Mouse (Mus musculus): ENCODE measurements around the gene Sorcs2. TPM values are rescaled to one million over a fixed set of nuclear protein-coding genes. Genes with fewer than 3 reads are reported as not detected.
A peak's percentile ranks its signal among the peaks of the same experiment; 100 is the strongest.

Sorcs2 gene
- polyA plus RNA-seq, 1 experiment from 2014 or later: 12.8 TPM

GRCm38 (mm10) chr5:36086931-36087330 lies 311.0 kb downstream of the Sorcs2 start:
- no peak for ATAC-seq (replicated peaks; ENCODE audit: low FRiP score, low TSS enrichment, low read depth)
- Histone ChIP-seq H3K4me1 (replicated peaks; ENCODE audit: control insufficient read depth, insufficient read depth, low read length) (no peaks in the 10 kb centered on the region), H3K27ac (ENCODE audit: low read depth) (no peak overlapping the region), H3K36me3 (ENCODE audit: control insufficient read depth, insufficient read depth, low read length) (no peaks in the 10 kb centered on the region), H3K9me3 (ENCODE audit: control insufficient read depth, low read length) (no peaks in the 10 kb centered on the region), H3K4me2 (ENCODE audit: low read length) (no peak overlapping the region), H3K9ac (ENCODE audit: low read length) (no peak overlapping the region), H3K27me3 (replicated peaks; ENCODE audit: control insufficient read depth, insufficient read depth, low read length) (no peaks in the 10 kb centered on the region), H3K4me3 (ENCODE audit: low read depth, low read length) (no peak overlapping the region)
- DNase-seq (ENCODE audit: low spot score): no peak
- 88% methylated on average over 5 of the region's 5 CpGs for WGBS

DNA sequence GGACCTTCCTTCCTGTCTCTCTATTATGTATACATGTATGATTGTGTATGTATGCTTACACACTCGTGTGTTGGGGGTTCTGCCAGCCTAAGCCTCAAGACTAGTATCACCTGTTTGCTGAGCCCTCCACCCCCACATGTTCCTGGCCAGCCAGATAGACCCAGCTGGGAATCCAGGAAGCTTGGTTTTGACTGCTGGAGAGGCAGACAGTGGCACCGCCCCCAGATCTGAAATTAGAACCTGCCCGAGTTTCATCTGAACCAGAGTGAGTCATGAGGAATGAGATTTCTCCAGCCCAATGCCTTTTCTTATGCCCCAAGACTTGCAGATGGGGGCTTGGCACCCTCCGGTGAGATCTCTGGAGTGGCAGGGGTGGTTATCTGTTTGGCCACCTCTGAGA lies 312.3 kb downstream of the Sorcs2 start:
- no peaks in the 10 kb centered on the region for H3K4me1 ChIP-seq (replicated peaks; ENCODE audit: control insufficient read depth, insufficient read depth, low read length)
- H3K27ac ChIP-seq (ENCODE audit: low read depth): no peak overlapping the region
- no peaks in the 10 kb centered on the region for H3K36me3 ChIP-seq (ENCODE audit: control insufficient read depth, insufficient read depth, low read length)
- no peak for DNase-seq (ENCODE audit: low spot score)
- no peak overlapping the region for H3K9ac ChIP-seq (ENCODE audit: low read length)
- no peak for ATAC-seq (replicated peaks; ENCODE audit: low FRiP score, low TSS enrichment, low read depth)
- no peak overlapping the region for H3K4me2 ChIP-seq (ENCODE audit: low read length)
- H3K27me3 ChIP-seq (replicated peaks; ENCODE audit: control insufficient read depth, insufficient read depth, low read length): no peaks in the 10 kb centered on the region
- 64% methylated on average over 4 of the region's 4 CpGs for WGBS
- no peak overlapping the region for H3K4me3 ChIP-seq (ENCODE audit: low read depth, low read length)
- H3K9me3 ChIP-seq (ENCODE audit: control insufficient read depth, low read length): no peaks in the 10 kb centered on the region

- no peaks in the 10 kb centered on the region for H3K36me3 ChIP-seq (ENCODE audit: control insufficient read depth, insufficient read depth, low read length)
- ATAC-seq (replicated peaks; ENCODE audit: low FRiP score, low TSS enrichment, low read depth): no peak
- no peak overlapping the region for H3K27ac ChIP-seq (ENCODE audit: low read depth)
- DNase-seq (ENCODE audit: low spot score): no peak
- 86% methylated on average over 9 of the region's 9 CpGs for WGBS
- no peak overlapping the region for H3K9ac ChIP-seq (ENCODE audit: low read length)
- H3K9me3 ChIP-seq (ENCODE audit: control insufficient read depth, low read length): no peaks in the 10 kb centered on the region
- H3K4me1 ChIP-seq (replicated peaks; ENCODE audit: control insufficient read depth, insufficient read depth, low read length): no peaks in the 10 kb centered on the region
- no peak overlapping the region for H3K4me3 ChIP-seq (ENCODE audit: low read depth, low read length)
- no peaks in the 10 kb centered on the region for H3K27me3 ChIP-seq (replicated peaks; ENCODE audit: control insufficient read depth, insufficient read depth, low read length)
- no peak overlapping the region for H3K4me2 ChIP-seq (ENCODE audit: low read length)
These were observed 313.9 kb downstream of the Sorcs2 start for GRCm38 (mm10) chr5:36083869-36084565.

DNA sequence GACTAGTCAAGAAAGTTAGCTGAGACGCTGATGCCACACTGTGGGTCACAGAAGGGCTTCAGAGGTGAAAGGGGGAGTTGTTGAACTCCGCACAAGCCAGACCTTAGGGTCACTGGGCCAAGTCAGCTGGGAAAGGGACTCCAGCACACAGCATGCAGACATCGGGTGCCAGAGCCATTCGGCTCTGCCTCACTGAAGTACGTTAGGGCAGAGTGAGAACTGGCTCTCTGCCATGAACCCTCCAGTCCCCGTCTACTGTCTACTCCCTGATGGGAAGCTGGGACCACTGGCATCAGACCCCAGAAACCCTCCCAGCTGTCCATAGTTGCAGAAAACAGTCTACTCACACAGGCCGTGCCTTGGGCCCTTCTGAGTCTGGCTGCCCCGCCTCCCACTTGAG lies 316.9 kb downstream of the Sorcs2 start:
- no peak for DNase-seq (ENCODE audit: low spot score)
- WGBS: 74% methylated on average over 8 of the region's 8 CpGs
- H3K4me2 ChIP-seq (ENCODE audit: low read length): no peak overlapping the region
- no peaks in the 10 kb centered on the region for H3K4me1 ChIP-seq (replicated peaks; ENCODE audit: control insufficient read depth, insufficient read depth, low read length)
- no peaks in the 10 kb centered on the region for H3K36me3 ChIP-seq (ENCODE audit: control insufficient read depth, insufficient read depth, low read length)
- no peak overlapping the region for H3K9ac ChIP-seq (ENCODE audit: low read length)
- H3K27ac ChIP-seq (ENCODE audit: low read depth): no peak overlapping the region
- H3K9me3 ChIP-seq (ENCODE audit: control insufficient read depth, low read length): no peaks in the 10 kb centered on the region
- H3K4me3 ChIP-seq (ENCODE audit: low read depth, low read length): no peak overlapping the region
- no peak for ATAC-seq (replicated peaks; ENCODE audit: low FRiP score, low TSS enrichment, low read depth)
- no peaks in the 10 kb centered on the region for H3K27me3 ChIP-seq (replicated peaks; ENCODE audit: control insufficient read depth, insufficient read depth, low read length)

DNA sequence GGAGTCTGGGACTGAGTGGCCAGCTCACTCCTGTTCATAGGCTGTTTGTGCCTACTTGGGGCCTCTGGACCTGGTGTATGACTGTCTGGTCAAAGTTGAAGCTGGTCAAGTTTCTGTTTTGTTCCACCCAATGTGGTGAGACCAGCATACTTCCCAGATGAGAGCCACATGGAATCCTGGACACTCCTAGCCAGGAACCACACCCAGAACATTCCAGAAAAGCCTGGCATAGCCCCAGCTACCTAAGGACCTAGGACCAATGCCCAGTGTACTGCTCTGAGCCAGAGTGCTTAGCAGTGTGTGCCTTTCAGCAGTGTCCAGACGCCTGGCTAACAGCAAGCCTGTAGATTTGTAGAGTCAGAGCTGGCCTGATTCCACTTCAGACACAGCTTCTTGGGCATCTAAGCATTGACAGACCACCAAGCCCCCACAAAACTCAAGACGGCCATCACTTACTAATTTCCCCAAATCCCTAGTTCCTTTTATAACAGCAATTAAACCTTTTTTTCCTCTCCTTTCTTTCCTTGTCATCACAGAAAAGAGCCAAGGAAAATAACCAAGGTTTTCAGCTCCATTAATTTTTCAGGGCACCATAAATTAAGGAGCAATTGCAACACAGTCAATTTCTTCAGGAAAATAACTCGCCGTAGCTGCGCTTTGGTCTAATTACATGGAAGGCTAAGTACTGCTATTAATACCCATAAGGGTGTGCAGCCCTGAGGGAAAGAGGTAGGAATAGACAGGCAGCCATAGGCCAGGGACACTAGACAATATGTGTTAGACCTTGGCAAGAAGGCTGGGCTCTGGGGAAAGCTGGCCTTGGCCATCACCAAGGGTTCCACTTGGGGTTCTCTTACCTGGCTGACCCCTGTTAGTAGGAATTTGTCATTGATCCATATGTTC lies 322.5 kb downstream of the Sorcs2 start:
- Histone ChIP-seq H3K4me1 (replicated peaks; ENCODE audit: control insufficient read depth, insufficient read depth, low read length) (no peaks in the 10 kb centered on the region), H3K9ac (ENCODE audit: low read length) (no peak overlapping the region), H3K36me3 (ENCODE audit: control insufficient read depth, insufficient read depth, low read length) (no peaks in the 10 kb centered on the region), H3K4me3 (ENCODE audit: low read depth, low read length) (no peak overlapping the region), H3K27ac (ENCODE audit: low read depth) (no peak overlapping the region), H3K9me3 (ENCODE audit: control insufficient read depth, low read length) (no peaks in the 10 kb centered on the region), H3K27me3 (replicated peaks; ENCODE audit: control insufficient read depth, insufficient read depth, low read length) (no peaks in the 10 kb centered on the region), H3K4me2 (ENCODE audit: low read length) (no peak overlapping the region)
- DNase-seq (ENCODE audit: low spot score) (no peak), ATAC-seq (replicated peaks; ENCODE audit: low FRiP score, low TSS enrichment, low read depth) (no peak)
- 89% methylated on average over 5 of the region's 5 CpGs for WGBS

DNA sequence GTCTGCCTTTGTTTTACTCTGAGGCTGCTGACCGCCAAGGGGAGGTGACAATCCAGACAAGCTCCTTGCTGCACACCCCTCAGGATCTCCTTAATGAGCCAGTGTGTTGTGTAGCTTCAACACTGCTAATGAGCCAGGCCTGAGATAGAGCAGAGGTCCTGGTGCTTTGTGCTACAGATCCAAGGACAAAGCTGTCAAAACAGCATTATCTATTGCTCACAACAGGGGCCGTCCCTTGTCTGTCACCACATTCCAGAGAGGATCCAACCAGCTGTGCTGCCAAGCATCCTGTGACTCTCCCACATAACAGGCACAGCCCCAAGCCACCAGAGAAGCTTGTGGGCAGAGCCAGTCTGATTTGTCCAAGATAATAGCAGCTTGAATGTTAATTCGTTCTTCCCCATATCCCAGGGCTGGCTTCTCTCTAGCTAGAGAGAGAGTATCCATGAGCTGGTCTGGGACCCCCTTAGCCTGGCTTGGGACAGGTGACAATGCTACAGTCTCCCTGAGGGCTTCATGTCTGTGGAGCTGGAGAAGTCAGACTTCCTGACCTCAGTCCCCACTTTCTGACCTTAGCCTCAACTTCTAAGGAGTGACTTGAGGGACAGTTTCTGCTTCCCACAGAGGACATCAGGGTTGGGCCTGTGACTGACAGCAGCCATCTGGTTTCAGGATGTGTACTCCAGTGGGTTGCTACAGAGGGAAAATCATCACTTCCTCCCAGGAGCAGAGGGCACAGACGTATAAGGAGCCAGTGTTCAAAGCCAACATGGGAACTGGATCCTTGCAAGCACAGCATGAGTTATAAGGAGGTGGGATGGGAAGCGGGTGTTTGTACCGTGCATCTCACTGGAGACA lies 328.2 kb downstream of the Sorcs2 start:
- Histone ChIP-seq H3K4me2 (ENCODE audit: low read length) (no peak overlapping the region), H3K4me1 (replicated peaks; ENCODE audit: control insufficient read depth, insufficient read depth, low read length) (no peaks in the 10 kb centered on the region), H3K4me3 (ENCODE audit: low read depth, low read length) (no peak overlapping the region), H3K36me3 (ENCODE audit: control insufficient read depth, insufficient read depth, low read length) (no peaks in the 10 kb centered on the region), H3K27ac (ENCODE audit: low read depth) (no peak overlapping the region), H3K9me3 (ENCODE audit: control insufficient read depth, low read length) (no peaks in the 10 kb centered on the region), H3K27me3 (replicated peaks; ENCODE audit: control insufficient read depth, insufficient read depth, low read length) (no peaks in the 10 kb centered on the region), H3K9ac (ENCODE audit: low read length) (no peak overlapping the region)
- WGBS: 61% methylated on average over 6 of the region's 6 CpGs
- DNase-seq (ENCODE audit: low spot score) (no peak), ATAC-seq (replicated peaks; ENCODE audit: low FRiP score, low TSS enrichment, low read depth) (no peak)

DNA sequence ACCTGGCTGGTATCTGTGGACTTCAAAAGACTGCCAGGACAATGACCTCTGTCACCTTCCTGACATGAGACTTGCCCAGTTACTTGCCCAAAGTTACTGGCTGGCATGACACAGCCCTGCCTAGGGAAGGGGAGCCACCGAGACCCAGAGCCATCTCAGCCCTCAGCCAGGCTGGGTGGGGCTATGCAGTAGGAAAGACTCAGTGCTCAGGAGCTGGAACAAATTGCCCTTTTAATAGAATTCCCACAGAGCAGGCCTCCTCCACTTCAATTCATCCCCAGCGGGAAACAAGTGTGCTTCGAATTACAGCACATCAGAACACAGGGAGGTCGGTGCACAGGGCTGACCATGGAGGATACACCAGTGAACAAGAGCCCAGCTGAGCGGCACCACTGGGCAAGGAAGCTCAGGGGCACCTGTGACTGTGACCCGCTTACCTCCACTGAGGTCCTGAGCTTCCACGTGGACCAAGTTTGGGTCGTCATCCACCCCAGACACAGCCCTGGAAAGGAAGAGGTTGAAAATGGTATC lies 330.2 kb downstream of the Sorcs2 start:
- ATAC-seq (replicated peaks; ENCODE audit: low FRiP score, low TSS enrichment, low read depth) (no peak), DNase-seq (ENCODE audit: low spot score) (no peak)
- 70% methylated on average over 8 of the region's 8 CpGs for WGBS

GRCm38 (mm10) chr5:36057804-36058322 lies 340.1 kb downstream of the Sorcs2 start:
- H3K36me3 ChIP-seq (ENCODE audit: control insufficient read depth, insufficient read depth, low read length): 0 out of 2 replicates have a peak, but pooled peaks cover 3% of the 10 kb centered on the region
- H3K9me3 ChIP-seq (ENCODE audit: control insufficient read depth, low read length): no peaks in the 10 kb centered on the region
- no peaks in the 10 kb centered on the region for H3K27me3 ChIP-seq (replicated peaks; ENCODE audit: control insufficient read depth, insufficient read depth, low read length)
- H3K4me1 ChIP-seq (replicated peaks; ENCODE audit: control insufficient read depth, insufficient read depth, low read length): 0 out of 2 replicates have a peak, but pooled peaks cover 14% of the 10 kb centered on the region
- H3K4me3 ChIP-seq (ENCODE audit: low read depth, low read length): no peak overlapping the region
- H3K4me2 ChIP-seq (ENCODE audit: low read length): no peak overlapping the region
- ATAC-seq (replicated peaks; ENCODE audit: low FRiP score, low TSS enrichment, low read depth) (no peak), DNase-seq (ENCODE audit: low spot score) (no peak)
- H3K27ac ChIP-seq (ENCODE audit: low read depth): peak overlapping the region; percentile 35; the same call in 1 of the 2 replicates
- H3K9ac ChIP-seq (ENCODE audit: low read length): no peak overlapping the region
- WGBS: 48% methylated on average over 14 of the region's 14 CpGs

More for the DNA sequence above, 330.2 kb downstream of the Sorcs2 start:
- H3K9me3 ChIP-seq (ENCODE audit: control insufficient read depth, low read length): no peaks in the 10 kb centered on the region
- H3K4me1 ChIP-seq (replicated peaks; ENCODE audit: control insufficient read depth, insufficient read depth, low read length): no peaks in the 10 kb centered on the region
- H3K27ac ChIP-seq (ENCODE audit: low read depth): peak overlapping the region; percentile 22; the same call in 1 of the 2 replicates
- H3K4me3 ChIP-seq (ENCODE audit: low read depth, low read length): no peak overlapping the region
- no peaks in the 10 kb centered on the region for H3K27me3 ChIP-seq (replicated peaks; ENCODE audit: control insufficient read depth, insufficient read depth, low read length)
- no peaks in the 10 kb centered on the region for H3K36me3 ChIP-seq (ENCODE audit: control insufficient read depth, insufficient read depth, low read length)
- no peak overlapping the region for H3K9ac ChIP-seq (ENCODE audit: low read length)
- no peak overlapping the region for H3K4me2 ChIP-seq (ENCODE audit: low read length)

Measured in intestine, embryonic 14.5 days (tissue).